Mouse (Mus musculus) left cerebral cortex, postnatal 14 days (tissue): Measurements from ENCODE around the gene Tor4a. TPM values are rescaled to one million over a fixed set of nuclear protein-coding genes. Genes with fewer than 3 reads are reported as not detected.

Source experiments
- DNase-seq, 2 experiments: peaks; one replicate each; pipeline ENCODE4 v3.0.0; 2021 to 2022; ENCODE audit warnings: low spot score in 2 of 2, mixed read lengths in 1 of 2
- intact Hi-C: fragments of 180-260 bp; cut with DNase I; formaldehyde crosslinking; loops from one replicate; pipeline ENCODE4 v1.15.1; 2025
- total RNA-seq, 2 experiments: library from RNA; stranded (reverse); gene quantifications; 2 replicates each; pipeline ENCODE4 v1.2.3; 2021

Tor4a gene
- total RNA-seq, 2 experiments from 2014 or later: 1.7 to 2.6 TPM

DNA sequence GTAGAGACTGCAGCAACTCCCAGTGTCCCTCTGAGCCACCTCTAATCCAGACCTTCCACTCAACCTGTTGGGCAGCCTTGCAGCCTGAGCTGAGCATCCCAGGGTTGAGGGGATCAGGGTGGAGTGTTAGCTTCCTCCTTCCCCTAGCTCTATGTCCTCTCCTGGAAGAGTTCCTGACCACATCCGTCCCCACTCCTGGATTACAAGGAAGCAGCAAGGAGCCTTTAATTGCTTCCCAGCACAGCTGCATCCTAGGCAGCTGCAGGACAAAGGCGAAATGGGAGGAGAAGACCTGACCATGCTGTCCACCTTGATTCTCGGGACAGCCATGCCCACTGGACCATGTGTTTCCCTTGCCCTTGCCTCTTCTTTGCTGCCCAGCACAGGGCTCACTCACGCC is 19.6 kb downstream of the Tor4a start:
- intact Hi-C loops: loop anchor here (5.0 kb wide), 1 partner anchor 50 kb away; no protein-coding TSS in a partner anchor
- DNase-seq: no peak

DNA sequence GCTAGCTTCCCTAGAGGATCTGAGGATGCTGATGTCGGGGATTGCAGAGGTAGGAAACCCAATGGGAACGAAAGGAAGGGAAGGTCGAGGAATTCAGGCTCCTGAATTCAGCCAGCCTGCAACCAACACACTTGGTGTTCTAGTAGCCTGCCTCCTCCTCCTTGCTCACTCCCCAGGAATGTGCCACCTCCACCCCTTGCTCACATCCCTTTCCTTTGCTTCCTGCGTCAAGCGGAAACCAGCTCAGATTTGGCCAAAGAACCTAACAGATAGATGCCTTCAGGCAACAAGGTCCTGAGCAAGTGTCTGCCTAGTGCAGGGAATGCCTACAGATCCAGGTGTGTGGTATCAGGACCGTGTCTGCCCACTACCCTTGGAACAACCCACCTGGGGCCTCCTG is 20.1 kb downstream of the Tor4a start:
- intact Hi-C loops: loop anchor here (5.0 kb wide), 1 partner anchor 49 kb away; no protein-coding TSS in a partner anchor
- DNase-seq: no peak

DNA sequence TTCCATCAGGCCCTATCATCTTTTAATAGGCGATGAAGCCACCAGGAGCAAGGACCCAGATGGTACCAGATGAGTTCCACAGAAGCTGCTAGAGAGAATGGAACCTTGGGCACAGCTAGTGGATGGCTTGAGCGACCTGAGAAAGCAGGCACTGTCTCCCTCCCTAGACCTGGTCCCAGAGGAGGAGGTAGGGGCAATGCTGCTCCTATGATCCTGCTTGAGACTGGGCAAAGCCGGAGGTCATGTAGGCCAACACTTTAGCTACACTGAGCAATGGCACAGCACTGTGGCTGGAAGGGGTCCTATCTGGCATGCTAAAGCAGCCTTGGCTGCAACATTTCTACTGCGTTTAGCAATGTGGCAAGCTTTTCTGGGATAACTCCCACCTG is 21.0 kb downstream of the Tor4a start:
- DNase-seq: no peak
- intact Hi-C loops: loop anchor here (5.0 kb wide), 1 partner anchor 48 kb away; no protein-coding TSS in a partner anchor

DNA sequence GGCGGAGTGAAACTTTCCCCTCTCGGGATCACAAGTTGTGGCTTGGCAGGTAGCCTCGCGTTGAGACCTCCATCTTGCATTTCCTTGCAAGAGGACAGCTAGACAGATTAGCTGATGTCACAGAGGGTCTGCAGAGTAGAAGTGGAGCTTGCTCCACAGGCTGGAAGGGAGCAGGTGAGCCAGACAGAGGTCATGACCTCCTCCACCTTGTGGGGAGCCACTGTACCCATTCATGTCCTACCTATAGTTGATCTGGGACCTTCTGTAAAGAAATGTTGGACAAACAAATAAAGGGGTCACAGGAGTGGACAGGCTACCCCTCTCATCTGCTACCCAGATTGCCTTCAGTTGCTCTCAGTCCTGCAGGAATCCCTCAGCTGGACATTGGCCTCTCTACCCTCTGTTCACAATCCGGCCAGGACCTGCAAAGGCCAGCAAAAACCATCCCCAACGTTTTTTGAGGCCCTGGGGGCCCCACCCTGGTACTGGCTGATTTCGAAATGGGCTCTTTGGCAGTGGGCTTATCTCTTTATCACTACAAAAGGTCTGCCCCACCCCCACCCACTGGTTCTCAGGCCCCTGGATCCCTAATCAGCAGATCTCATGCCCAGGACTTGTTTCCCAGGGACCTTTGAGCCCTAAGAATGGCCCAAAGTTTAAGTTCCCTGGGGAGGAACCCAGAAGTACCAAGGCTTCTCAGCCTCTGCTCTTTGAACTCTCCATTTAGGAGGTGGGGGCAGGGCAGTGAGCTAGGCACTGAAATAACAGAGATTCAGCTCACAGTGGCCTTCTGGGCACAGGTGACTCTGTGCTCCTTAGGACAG is 21.6 kb downstream of the Tor4a start:
- no peak for DNase-seq
- intact Hi-C loops: loop anchor here (5.0 kb wide), 1 partner anchor 48 kb away; no protein-coding TSS in a partner anchor

DNA sequence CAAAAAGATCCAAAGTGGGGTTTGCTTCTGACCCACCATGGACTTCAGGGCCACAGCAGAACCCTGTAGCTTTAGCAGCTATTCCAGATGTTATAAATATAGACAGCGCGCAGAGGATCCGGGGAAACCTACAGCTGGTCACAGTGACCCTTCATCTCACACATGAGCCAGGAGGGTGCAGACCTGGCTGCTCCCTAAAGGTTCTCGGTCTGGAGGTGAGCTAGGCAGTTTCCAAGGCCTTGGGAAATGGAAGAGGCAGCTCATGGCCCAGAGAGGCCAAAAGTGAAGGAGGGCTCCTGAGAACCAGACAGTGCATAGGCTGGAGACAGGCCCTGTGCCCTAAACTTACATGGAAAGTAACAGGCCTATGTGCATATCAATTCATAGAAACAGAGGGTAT is 22.9 kb downstream of the Tor4a start:
- no peak for DNase-seq

DNA sequence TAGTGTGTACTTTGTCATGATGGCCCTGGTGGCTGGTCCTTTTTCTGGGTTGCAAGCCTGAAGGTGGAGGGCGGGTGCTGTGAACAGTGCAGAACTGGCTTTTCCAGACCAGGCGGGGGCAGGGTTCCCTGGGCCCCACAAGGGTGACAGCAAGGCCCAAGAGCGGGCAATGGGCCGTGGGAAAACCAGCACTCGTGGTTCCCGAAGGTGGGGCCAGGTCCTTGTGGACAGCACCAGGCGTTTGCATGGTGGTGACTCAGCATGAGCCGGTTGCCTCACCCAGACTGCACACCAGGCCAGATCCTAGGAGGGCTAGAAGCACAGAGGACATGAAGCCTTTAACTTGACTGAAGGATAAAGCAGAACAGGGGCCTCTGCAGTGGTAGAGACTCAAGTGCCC is 24.1 kb downstream of the Tor4a start:
- intact Hi-C loops: no loop called here
- DNase-seq: no peak

More for the DNA sequence above, 22.9 kb downstream of the Tor4a start:
- intact Hi-C loops: no loop called here

DNA sequence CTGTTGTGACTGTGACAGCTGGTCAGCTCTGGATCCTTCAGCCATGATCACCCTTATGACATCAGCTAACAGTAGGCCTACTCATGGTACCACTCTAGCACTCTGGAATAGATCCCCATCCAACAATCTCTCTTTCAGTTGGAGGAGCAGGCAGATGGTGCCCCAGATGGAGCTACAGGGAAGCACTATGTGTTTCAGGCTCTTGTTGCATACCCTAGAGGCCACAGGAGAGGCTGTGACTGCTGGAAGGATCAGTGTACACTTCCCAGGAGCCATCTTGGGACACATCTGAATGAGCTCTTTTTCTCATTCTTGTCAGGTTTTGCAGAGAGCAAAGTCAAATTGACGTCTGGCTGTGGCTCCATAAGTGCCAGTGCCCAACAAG is 24.9 kb downstream of the Tor4a start:
- intact Hi-C loops: no loop called here
- no peak for DNase-seq

DNA sequence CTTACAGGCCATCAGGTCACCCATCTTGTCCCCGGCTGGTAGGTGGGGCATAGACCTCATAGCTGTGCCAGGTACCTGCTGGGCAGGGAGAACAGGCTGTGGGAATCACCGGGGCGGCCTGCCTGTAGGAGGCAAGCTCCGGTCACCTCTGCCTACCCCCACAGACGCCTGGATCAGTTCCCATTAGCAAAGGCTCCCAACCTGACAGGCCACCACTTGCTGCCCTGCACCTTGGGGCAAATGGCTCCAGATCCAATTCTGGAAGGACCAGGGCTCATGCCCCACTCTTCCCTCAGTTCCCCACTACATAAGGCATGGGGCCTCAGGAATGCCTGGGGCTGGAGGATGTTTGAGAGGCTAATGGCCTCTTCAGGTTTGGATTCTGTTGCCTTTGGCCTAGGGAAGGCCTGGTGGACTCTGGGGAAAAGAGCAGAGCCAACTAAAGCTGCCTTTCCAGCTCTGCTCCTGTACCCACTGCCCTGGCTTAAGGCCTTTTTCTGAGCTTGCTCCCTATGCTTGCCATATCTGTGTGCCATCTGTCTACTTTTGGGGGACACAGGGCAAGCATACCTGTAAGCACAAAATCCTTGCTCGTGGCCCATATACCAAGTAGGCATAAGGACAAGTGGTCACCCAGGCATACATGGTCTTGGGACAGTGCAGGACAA is 25.5 kb downstream of the Tor4a start:
- DNase-seq: no peak
- intact Hi-C loops: no loop called here

DNA sequence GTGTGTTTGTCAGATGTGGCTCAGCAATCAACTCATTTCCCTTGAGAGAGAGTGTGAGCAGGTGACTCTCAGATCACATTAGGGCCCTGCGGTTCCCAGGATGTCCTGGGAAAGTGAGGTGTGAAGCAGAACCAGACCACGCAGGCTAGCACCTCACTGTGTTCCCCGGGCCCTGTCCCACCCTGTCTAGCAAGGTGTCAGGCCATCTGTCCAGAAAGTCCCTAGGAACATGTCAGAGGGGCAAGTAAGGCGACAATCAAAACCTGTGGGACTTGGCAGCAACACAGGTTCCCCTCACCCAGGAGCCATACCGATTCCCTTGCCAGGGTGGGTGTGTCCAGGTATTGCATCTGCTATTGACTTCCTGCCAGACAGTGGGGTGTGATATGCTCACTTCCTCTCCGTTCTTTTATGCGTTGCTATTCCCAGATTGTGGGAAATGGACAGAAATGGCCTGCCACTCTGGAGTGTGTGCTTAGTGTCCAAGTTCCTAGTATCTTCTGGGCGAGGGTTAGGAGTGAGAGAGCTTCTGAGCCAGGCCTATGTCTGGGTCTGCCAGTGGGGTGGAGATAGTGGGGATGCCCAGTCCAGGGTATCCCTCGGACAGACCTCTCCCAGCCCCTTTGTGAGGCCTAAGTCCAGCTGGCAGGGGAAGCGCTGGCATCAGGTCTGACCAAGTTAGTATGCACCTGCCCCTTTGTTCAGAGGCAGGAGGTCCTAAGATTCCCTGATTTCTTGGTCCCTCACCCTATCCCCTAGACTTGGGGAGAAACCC is 26.2 kb downstream of the Tor4a start:
- intact Hi-C loops: no loop called here
- no peak for DNase-seq

DNA sequence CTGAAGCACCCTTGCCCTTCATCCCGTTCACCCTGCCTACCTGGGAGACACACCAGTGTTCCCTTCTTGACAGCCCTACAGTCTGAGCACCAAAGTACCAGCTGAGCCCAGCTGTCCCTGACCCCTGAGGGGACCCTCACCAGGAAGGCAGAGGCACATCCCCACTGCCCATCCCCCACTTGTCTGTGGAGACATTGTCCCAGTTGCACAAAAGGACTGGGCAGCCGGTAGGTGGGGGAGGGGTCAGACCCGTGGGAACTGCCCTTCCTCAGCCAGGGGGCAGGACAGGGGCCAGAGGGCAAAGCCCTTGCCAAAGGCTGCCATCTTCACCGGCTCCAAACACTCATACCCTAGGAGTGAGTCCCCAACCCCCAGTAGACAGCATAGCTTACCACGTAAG is 26.9 kb downstream of the Tor4a start:
- DNase-seq: no peak
- intact Hi-C loops: no loop called here

DNA sequence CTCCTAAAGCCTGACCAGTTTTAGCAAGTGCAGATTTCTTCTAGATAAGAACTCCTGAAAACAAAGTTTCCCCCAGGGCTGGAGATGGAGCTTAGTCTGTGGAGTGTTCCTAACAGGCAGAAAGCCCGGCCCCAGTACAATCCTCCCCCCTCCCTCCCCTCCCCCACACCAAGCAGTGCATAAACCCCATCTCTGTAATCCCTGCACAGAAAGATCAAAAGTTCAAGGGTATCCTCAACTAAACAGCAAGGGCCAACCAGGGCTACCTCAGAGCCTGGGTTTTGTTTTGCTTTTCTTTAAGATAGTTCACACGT is 28.1 kb downstream of the Tor4a start:
- intact Hi-C loops: no loop called here

DNA sequence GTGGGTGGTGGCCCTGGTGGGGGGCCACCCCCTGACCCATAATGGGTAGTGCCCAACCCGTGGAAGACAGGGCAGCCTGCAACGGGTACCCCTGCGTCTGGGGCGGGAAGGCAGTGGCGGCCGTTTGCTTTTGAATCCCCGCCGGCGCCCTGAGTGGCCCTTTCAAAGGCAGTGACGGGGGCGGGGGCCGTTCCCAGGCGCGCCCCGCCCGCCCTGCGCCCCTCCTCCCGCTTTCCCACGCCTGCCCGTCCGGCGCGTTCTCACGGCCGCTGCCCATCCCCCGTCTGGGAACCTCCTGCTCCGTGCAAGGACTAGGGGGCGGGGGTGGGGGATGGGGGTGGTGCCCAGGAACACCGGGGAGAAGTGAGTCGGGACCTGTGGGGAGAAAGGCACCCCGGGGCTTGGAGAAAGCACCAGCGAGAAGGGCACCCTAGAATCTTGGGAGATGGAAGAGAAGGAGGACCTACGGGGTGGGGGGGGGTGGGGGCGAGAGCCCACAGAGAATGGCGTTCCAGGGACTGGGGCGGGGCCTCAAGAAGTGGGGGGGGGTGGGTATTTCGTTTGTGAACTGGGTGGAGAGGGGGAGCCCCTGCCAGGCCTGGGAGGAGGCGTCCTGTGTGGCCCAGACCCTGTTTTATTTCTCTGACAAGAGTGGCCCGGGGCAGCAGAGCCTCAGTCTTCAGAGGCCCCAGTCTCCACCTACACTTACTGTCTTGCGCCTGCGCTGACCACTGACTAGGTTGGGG is 28.6 kb downstream of the Tor4a start:
- peak in 1 of 2 experiments; percentile 55 for DNase-seq

More for the DNA sequence above, 28.1 kb downstream of the Tor4a start:
- no peak for DNase-seq

DNA sequence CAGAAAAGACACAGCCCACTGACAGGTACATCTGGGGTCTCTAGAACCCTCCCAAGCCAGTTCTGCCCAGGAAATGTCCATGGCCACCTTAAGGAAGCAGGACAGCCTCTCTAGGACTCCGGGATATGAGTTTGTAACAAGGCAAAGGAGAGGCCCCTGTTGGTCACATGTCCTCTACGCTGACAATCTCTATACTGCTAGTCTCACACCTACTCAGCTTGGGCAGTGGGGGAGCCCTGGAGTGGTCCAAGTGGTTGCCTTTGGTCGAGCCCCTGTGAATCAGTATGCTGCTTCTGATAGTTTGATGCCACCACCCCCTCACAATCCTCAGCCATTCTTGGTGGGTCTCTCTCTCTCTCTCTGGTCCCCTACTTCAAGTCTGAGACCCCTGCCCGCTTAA is 29.2 kb downstream of the Tor4a start:
- intact Hi-C loops: no loop called here
- DNase-seq: no peak

More for the DNA sequence above, 28.6 kb downstream of the Tor4a start:
- intact Hi-C loops: no loop called here

DNA sequence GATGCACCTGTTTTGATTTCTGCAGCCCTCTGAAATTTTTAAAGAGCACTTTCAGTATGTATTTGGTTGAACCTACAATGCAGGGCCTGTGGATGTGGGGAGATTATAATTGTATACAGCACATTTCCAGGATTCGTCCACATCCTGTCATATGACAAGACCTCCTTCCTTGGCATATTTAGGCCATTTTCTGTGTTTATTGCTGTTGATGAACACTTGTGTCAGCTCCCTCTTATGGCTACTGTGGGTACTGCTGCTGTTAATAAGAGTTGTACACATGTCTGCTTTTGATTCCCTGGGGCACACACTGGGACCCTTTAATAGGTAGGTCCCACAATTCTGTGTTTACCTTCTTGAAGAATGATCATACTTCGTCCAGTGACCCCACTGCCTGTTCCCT is 39.0 kb downstream of the Tor4a start:
- intact Hi-C loops: no loop called here
- DNase-seq: peak; percentile 69 to 84

DNA sequence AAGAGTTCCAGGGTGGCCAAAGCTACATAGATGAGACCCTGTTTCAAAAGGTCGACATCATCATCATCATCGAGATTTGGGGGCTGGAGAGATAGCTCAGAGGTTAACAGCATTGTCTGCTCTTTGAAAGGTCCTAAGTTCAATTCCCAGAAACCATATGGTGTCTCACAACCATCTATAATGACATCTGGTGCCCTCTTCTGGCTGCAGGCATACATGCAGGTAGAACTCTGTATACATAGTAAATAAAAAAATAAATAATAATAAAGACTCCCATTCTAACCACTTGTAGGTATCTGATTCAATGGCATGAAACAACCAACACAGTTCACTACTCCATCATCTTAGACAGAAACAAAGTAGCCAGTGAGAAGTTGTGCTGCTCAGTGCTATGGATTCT is 39.7 kb downstream of the Tor4a start:
- no peak for DNase-seq
- intact Hi-C loops: no loop called here

DNA sequence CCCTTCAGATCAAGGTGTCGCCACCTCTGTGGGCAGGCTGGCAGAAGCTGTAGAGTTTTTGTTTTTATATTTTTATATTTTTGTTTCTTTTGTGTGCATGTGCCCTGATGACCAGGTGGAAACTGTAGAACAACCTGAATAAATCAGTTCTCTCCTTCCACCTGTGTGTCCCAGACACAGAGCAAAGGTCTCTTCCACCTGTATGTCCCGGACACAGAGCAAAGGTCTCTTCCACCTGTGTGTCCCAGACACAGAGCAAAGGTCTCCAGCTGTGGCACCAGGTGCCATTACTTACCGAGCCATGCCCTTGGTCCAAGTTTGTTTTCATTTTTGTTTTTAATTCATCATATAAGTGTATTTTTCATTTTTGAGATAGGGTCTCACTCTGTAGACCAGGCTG is 40.5 kb downstream of the Tor4a start:
- intact Hi-C loops: no loop called here
- DNase-seq: no peak

DNA sequence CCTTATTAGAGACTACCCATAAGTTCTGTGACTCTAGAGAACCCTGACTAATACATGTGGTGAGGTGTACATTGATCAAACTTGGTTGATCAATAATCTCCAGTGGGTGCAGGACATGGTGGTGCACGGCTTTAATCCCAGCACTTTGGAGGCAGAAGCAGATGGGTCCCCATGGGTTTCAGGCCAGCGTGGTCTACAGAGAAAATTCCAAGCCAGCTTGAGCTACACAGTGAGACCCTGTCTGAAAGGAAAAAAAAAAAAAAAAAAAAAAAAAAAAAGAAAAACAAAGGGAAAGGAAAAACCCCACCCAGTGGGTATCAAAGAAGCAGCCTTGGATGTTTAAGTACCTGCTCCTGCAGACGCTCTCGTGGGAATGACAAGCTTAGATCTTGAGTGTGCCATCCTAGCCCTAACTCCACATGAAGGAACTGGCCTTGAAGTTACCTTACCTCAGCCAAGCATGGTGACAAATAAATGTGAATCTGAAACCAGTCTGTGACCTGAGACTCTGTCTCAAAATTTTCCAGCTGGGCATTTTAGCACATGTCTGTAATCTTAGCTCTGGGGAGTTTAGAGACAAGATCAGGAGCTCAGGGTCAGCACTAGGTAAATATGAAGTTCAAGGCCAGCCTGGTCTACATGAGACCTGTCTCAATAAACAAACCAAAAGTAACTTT is 45.3 kb downstream of the Tor4a start:
- intact Hi-C loops: no loop called here
- DNase-seq: no peak

DNA sequence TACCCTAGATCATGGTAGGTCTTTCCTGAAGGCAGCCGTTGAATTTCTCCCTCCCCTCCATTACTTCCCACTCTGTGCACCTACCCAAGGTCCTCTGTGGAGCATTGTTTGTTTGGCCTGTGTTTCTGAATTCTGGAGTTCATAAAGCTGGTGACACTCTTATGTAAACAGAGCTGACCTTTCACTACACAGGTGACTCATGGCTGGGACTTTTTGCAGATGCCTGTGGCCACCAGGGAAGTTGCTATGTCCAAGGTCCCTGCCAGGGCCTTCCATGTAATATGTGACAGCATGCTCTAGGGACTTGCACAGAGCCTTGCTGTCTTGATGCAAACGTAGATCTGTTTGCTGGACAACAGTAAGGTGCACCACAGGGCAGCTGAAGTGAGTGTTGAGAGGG is 47.0 kb downstream of the Tor4a start:
- DNase-seq: no peak
- intact Hi-C loops: no loop called here

DNA sequence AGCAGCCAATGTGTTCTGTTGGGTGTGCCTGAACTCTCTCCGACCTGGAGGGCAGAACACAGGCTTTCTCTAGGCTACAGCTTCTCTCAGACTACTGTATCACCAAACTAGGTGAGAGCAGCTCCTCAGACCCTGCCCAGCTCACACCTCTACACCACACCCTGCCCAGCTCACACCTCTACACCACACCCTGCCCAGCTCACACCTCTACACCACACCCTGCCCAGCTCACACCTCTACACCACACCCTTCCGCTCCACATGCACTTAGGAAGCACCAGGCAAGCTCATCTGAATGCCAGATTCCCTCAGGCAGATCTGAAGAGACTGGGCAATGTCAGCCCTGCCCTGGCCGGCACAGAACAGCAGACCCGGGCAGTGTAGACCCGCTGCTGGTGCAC is 48.8 kb downstream of the Tor4a start:
- intact Hi-C loops: no loop called here
- no peak for DNase-seq
